12 mouse cellular contexts compared by ENCODE assay signal in genomic region chr10:69872892-69873291, GRCm38 (mm10).
DNase-seq lines count a peak whose midpoint lies in the region; ATAC-seq and TF ChIP-seq lines count a peak whose summit lies in the region.
"Had no signal": no experiment of that assay in that cellular context is flagged by ENCODE, and none has a peak within 500 bp of the region (broad histone marks: within the 10 kb centered on the region; RNA-seq: fewer than 3 reads in every experiment).

No protein-coding gene starts in this region.

- no peak overlapping the region for H3K4me3 ChIP-seq in forebrain, embryonic 11.5 days (ENCODE audit: low read depth, low read length)
- no peak overlapping the region for H3K4me3 ChIP-seq in forebrain, postnatal 0 days (ENCODE audit: low read depth, low read length)
- no peak overlapping the region for H3K4me3 ChIP-seq in limb, embryonic 13.5 days
- H3K4me3 ChIP-seq in limb, embryonic 10.5 days, result no peak overlapping the region
- H3K4me3 ChIP-seq in limb, embryonic 14.5 days (replicated peaks; ENCODE audit: low read length), result no peak overlapping the region
- H3K4me3 ChIP-seq: erythroblast, embryonic 14.5 days; liver, embryonic 12.5 days had no signal

- H3K9me3 ChIP-seq in forebrain, embryonic 11.5 days (ENCODE audit: control insufficient read depth, low read length), result no peaks in the 10 kb centered on the region
- H3K9me3 ChIP-seq in forebrain, postnatal 0 days (ENCODE audit: low read length), result no peaks in the 10 kb centered on the region
- H3K9me3 ChIP-seq in limb, embryonic 13.5 days, result no peaks in the 10 kb centered on the region
- H3K9me3 ChIP-seq in limb, embryonic 10.5 days (replicated peaks), result no peaks in the 10 kb centered on the region
- H3K9me3 ChIP-seq in limb, embryonic 14.5 days (ENCODE audit: control insufficient read depth, low read length), result no peaks in the 10 kb centered on the region
- H3K9me3 ChIP-seq: liver, embryonic 12.5 days had no signal

- WGBS in forebrain, embryonic 11.5 days, result 84% methylated on average over 5 of the region's 5 CpGs
- WGBS in forebrain, postnatal 0 days, result 79% methylated on average over 5 of the region's 5 CpGs
- WGBS in limb, embryonic 13.5 days, result 82% methylated on average over 5 of the region's 5 CpGs
- WGBS in limb, embryonic 10.5 days, result 91% methylated on average over 5 of the region's 5 CpGs
- WGBS in limb, embryonic 14.5 days, result 84% methylated on average over 5 of the region's 5 CpGs

- no peaks in the 10 kb centered on the region for H3K4me1 ChIP-seq in forebrain, embryonic 11.5 days (replicated peaks; ENCODE audit: control insufficient read depth, insufficient read depth, low read length)
- H3K4me1 ChIP-seq in forebrain, postnatal 0 days (ENCODE audit: insufficient read depth), result no peaks in the 10 kb centered on the region
- H3K4me1 ChIP-seq in limb, embryonic 13.5 days, result 0 out of 2 replicates have a peak, but pooled peaks cover 4% of the 10 kb centered on the region
- H3K4me1 ChIP-seq in limb, embryonic 10.5 days, result no peaks in the 10 kb centered on the region
- H3K4me1 ChIP-seq in limb, embryonic 14.5 days (ENCODE audit: control insufficient read depth, insufficient read depth, low read length), result no peaks in the 10 kb centered on the region
- H3K4me1 ChIP-seq: liver, embryonic 12.5 days had no signal

- TF ChIP-seq POLR2A in limb, embryonic 14.5 days (IDR thresholded peaks at IDR 0.05; ENCODE audit: borderline replicate concordance, extremely low read depth, insufficient read depth, insufficient read length), result no peak

- no peak overlapping the region for H3K9ac ChIP-seq in forebrain, embryonic 11.5 days (ENCODE audit: low read length)
- H3K9ac ChIP-seq in forebrain, postnatal 0 days, result no peak overlapping the region
- no peak overlapping the region for H3K9ac ChIP-seq in limb, embryonic 13.5 days
- no peak overlapping the region for H3K9ac ChIP-seq in limb, embryonic 14.5 days (ENCODE audit: low read depth, low read length, severe bottlenecking)
- H3K9ac ChIP-seq: liver, embryonic 12.5 days had no signal

- no peaks in the 10 kb centered on the region for H3K36me3 ChIP-seq in forebrain, embryonic 11.5 days (ENCODE audit: control insufficient read depth, insufficient read depth, low read length)
- peaks cover 28% of the 10 kb centered on the region for H3K36me3 ChIP-seq in forebrain, postnatal 0 days (ENCODE audit: insufficient read depth)
- H3K36me3 ChIP-seq in limb, embryonic 13.5 days, result no peaks in the 10 kb centered on the region; the same call in 1 of the 2 replicates
- no peaks in the 10 kb centered on the region for H3K36me3 ChIP-seq in limb, embryonic 10.5 days
- H3K36me3 ChIP-seq in limb, embryonic 14.5 days (ENCODE audit: control insufficient read depth, insufficient read depth, low read length), result no peaks in the 10 kb centered on the region
- H3K36me3 ChIP-seq: liver, embryonic 12.5 days had no signal

- TF ChIP-seq CTCF in forebrain, postnatal 0 days (IDR thresholded peaks at IDR 0.05; ENCODE audit: low read depth), result no peak

- DNase-seq in forebrain, embryonic 11.5 days (ENCODE audit: low spot score), result peak; percentile 39
- DNase-seq in forebrain, postnatal 0 days, result no peak
- DNase-seq in limb, embryonic 10.5 days (ENCODE audit: low spot score), result no peak
- DNase-seq in adipocyte (ENCODE audit: low spot score), result peak; percentile 32
- no peak for DNase-seq in limb, embryonic 14.5 days (ENCODE audit: low spot score)
- no peak for DNase-seq in frontal cortex, postnatal 36 days (ENCODE audit: low spot score in 2 of 2)
- DNase-seq: cerebellum, adult 11-12 months; right cerebral cortex, postnatal 14 days had no signal

- no peaks in the 10 kb centered on the region for H3K27me3 ChIP-seq in forebrain, embryonic 11.5 days (ENCODE audit: control insufficient read depth, insufficient read depth, low read length)
- no peaks in the 10 kb centered on the region for H3K27me3 ChIP-seq in forebrain, postnatal 0 days (ENCODE audit: insufficient read depth, low read length)
- no peaks in the 10 kb centered on the region for H3K27me3 ChIP-seq in limb, embryonic 13.5 days
- H3K27me3 ChIP-seq in limb, embryonic 10.5 days (ENCODE audit: low read depth, poor library complexity, severe bottlenecking), result no peaks in the 10 kb centered on the region
- no peaks in the 10 kb centered on the region for H3K27me3 ChIP-seq in limb, embryonic 14.5 days (ENCODE audit: control insufficient read depth, insufficient read depth, low read length)

- no peak overlapping the region for H3K4me2 ChIP-seq in forebrain, embryonic 11.5 days (ENCODE audit: low read depth, low read length, severe bottlenecking)
- H3K4me2 ChIP-seq in forebrain, postnatal 0 days (ENCODE audit: low read depth), result no peak overlapping the region
- no peak overlapping the region for H3K4me2 ChIP-seq in limb, embryonic 13.5 days (replicated peaks)
- H3K4me2 ChIP-seq in limb, embryonic 14.5 days (replicated peaks; ENCODE audit: low read depth, low read length, severe bottlenecking), result no peak overlapping the region
- H3K4me2 ChIP-seq: liver, embryonic 12.5 days had no signal

- ATAC-seq in forebrain, embryonic 11.5 days (replicated peaks; ENCODE audit: low FRiP score), result no peak
- no peak for ATAC-seq in forebrain, postnatal 0 days
- ATAC-seq in limb, embryonic 13.5 days (ENCODE audit: low FRiP score, low read depth), result no peak
- ATAC-seq in limb, embryonic 14.5 days (ENCODE audit: low FRiP score, low read depth), result no peak
- ATAC-seq in CD4-positive, CD25-positive, alpha-beta regulatory T cell, adult 4 months, result no peak
- ATAC-seq: liver, embryonic 12.5 days had no signal

- no peak overlapping the region for H3K27ac ChIP-seq in forebrain, embryonic 11.5 days (ENCODE audit: low read depth, low read length)
- H3K27ac ChIP-seq in forebrain, postnatal 0 days (ENCODE audit: low read depth, low read length), result no peak overlapping the region
- H3K27ac ChIP-seq in limb, embryonic 13.5 days, result peak overlapping the region; percentile 48
- H3K27ac ChIP-seq in limb, embryonic 10.5 days, result no peak overlapping the region
- peak overlapping the region; percentile 44; the same call in 1 of the 2 replicates for H3K27ac ChIP-seq in limb, embryonic 14.5 days (replicated peaks; ENCODE audit: low read depth, low read length)
- H3K27ac ChIP-seq: liver, embryonic 12.5 days had no signal

Comparison
In these comparisons a context has a peak if more than half of its experiments do, and no peak if none do; other contexts are left out.
1. DNase-seq: peak in forebrain, embryonic 11.5 days (single experiment) and adipocyte (single experiment); none in forebrain, postnatal 0 days (single experiment), limb, embryonic 10.5 days (single experiment), limb, embryonic 14.5 days (single experiment) and frontal cortex, postnatal 36 days (0 of 2).
2. H3K27ac ChIP-seq: peak in limb, embryonic 13.5 days (single experiment) and limb, embryonic 14.5 days (single experiment); none in forebrain, embryonic 11.5 days (single experiment), forebrain, postnatal 0 days (single experiment) and limb, embryonic 10.5 days (single experiment).